Mouse (Mus musculus): ENCODE results near the gene 1700013H16Rik. TPM values are rescaled to one million over a fixed set of nuclear protein-coding genes. Genes with fewer than 3 reads are reported as not detected.

Gene 1700013H16Rik
- total RNA-seq (2023), result not detected in 4 replicates

DNA sequence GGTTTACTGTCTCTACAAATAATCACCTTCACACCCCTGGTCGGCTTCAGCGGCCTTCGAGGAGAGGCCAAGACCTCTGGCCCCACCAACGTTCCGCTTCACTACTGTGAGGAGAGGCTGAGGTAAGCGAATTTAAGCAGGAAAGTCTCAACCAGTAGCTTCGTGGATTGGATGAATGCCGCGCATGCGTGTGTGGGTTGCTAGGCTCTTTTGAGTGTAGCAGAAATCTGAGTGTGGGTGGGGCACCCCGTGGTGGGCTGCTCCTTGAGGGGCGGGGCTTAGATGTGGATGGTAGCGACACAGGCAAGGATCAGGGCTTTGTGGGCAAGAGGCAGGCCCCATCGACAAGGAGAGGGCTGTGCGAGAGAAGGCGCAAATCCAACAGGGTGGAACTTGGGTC lies at the start of gene 1700013H16Rik:
Gene 1700013H16Rik, minus strand, starts transcription at position 96 of the 400 bp plus-strand sequence.

DNA sequence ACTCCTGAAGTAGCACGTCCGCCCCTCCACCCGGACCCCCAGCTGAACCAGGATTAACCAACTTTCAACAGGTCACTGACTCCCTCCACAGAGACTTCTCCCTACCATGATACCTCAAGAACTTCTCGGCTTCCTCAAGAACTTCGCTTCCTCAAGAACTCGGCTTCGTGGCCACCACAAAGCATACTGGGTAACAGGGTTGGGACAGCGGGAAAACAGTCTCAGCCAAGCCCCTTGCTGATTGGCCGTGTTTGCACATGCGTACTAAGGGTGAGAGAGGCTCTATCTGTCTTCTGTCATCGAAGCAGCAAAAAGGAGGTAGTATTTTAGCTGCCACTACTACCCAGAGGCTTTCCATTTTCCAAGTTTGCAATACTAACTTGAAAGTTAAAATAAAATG lies 39.9 kb upstream of the 1700013H16Rik start, which contains the start of gene Xlr:
Gene Xlr, minus strand, starts transcription at position 188 of the 400 bp plus-strand sequence.

DNA sequence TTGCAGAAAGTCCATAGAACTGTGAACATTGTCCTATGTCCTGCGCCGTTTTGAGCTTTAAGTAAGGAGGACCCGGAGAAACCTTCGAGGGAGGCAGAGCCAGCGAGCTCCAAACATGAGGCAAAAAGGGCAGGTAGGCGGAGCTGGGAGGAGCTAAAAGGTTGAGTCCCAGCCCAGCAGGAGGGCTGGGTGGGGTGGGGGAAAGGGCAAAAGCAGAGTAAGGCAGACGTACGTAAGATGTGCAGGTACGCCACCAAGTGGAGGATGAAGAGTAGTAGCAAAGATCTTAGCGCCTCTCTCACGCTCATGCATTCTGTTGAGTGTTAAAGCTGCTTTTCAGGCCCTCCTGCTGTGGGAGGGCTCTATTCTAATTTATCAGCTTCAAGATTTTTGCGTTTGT lies 18.6 kb upstream of the 1700013H16Rik start, which contains the start of gene Zfp36l3:
Gene Zfp36l3, minus strand, starts transcription at position 119 of the 400 bp plus-strand sequence.

DNA sequence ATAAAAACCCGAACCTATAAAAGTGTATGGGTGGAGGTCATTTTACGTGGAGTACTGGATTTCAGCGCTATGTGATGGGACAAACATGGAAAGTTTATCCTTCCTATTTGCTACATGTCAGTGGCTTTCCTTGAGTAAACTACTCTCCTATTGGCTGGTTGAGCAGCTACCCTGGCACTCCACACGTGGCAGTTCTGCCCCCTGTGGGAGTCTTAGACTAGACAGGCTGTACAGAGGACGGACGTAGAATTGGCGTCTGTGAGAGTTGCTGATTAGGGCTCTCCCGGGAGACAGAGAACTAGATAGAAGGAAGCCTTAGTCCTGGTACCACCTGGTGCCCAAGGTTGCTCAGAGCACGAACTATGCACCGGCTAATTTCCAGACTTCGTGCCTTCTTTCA lies 33.0 kb downstream of the 1700013H16Rik start, which contains the start of gene 4930502E18Rik:
Gene 4930502E18Rik, plus strand, starts transcription at position 231 of the 400 bp plus-strand sequence.

Other genes with a start within 250 kb of the 1700013H16Rik start
- 3.7 to 6.0 TPM (median 5.2 TPM) in 3 of 4 replicates, not detected in the other for gene Rtl8c, start 149.8 kb downstream of the 1700013H16Rik start, total RNA-seq (2023)
- not detected in 4 replicates for gene Gm14597, start 148.9 kb downstream of the 1700013H16Rik start, total RNA-seq (2023)
- 8.8 to 11.0 TPM (median 9.3 TPM) in 4 replicates for gene Rtl8a, start 114.1 kb downstream of the 1700013H16Rik start, total RNA-seq (2023)
- 6.5 to 12.6 TPM (median 9.5 TPM) in 4 replicates for gene Rtl8b, start 87.4 kb downstream of the 1700013H16Rik start, total RNA-seq (2023)
- not detected in 4 replicates for gene 4930502E18Rik, start 33.0 kb downstream of the 1700013H16Rik start, total RNA-seq (2023)
- gene Zfp36l3, start 18.6 kb upstream of the 1700013H16Rik start, total RNA-seq (2023), result not detected in 4 replicates
- gene Xlr, start 39.9 kb upstream of the 1700013H16Rik start, total RNA-seq (2023), result 1.2 to 3.1 TPM (median 2.4 TPM) in 3 of 4 replicates, not detected in the other

Data from B cell, adult 62 days (primary cell).